Mouse (Mus musculus) bone marrow, adult 2 months (tissue): ENCODE measurements at regions not wholly inside any gene's neighbourhood (a gene's known extent, or its start where the extent isn't known, plus 50 kb on each side); places are given as distances from the start of the nearest gene placed in this dataset.

Experiments used
- CTCF ChIP-seq: fragments of 200-500 bp; IDR thresholded peaks from 2 replicates; pipeline ENCODE4 v1.5.1; 2011; ENCODE audit warnings: low read length, control low read depth; ENCODE audit not compliant: control insufficient read depth, insufficient read depth
- POLR2A ChIP-seq: fragments of 200-500 bp; IDR thresholded peaks from 2 replicates; pipeline ENCODE4 v1.6.1; 2011; ENCODE audit warnings: low read depth, mild to moderate bottlenecking, control low read depth, low read length, borderline replicate concordance; ENCODE audit not compliant: control insufficient read depth

DNA sequence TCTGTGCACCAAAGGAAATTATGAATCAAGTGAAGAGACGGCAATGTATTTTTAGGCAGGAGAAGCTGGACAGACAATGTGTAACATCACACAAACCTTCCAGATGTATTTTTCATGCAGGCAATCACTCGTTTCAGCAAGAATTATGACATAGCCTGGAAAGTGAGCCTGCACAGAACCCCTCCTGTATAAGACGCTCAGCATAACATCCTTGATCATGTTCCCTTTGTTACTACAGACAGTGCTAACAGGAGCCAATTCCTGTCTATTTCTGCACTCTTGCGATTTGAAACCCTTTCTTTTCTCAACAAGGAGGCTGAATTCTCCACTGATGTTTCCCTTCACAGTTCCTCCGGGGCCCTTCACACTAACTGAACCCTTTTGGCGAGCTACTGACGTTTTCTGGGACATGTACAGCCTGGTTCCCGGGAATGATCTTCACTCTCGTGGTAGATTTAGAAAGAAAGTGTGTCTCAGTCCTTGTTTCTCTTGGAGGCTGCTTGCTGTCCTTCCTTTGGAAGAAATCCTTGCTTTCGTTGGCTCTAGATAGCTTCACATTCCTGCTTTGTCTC is 243.9 kb upstream of the Sel1l start:
- TF ChIP-seq CTCF (no peak), POLR2A (no peak)
